Mouse (Mus musculus) MEL (cell line): ENCODE results near the gene Polk. TPM values are rescaled to one million over a fixed set of nuclear protein-coding genes. Genes with fewer than 3 reads are reported as not detected.

Experiments used
- DNase-seq: peaks from one replicate; pipeline ENCODE4 v3.0.0; 2011; ENCODE audit warnings: low read depth, low spot score
- H3K27ac ChIP-seq: 2 replicates; pipeline ENCODE4 v1.5.1; 2012; ENCODE audit warnings: low read depth, mild to moderate bottlenecking, control low read depth, low read length, moderate library complexity; ENCODE audit not compliant: control insufficient read depth
- H3K27me3 ChIP-seq, 2 experiments: fragments of 150-350 bp in 1 of 2; sonication (generic) in 1 of 2; 2 replicates each; pipeline ENCODE4 v1.6.1; 2012; ENCODE audit warnings: low read length in 2 of 2, mild to moderate bottlenecking in 2 of 2, improper control_type of control experiment in 1 of 2, moderate library complexity in 1 of 2; ENCODE audit not compliant: insufficient read depth in 2 of 2, control insufficient read depth in 1 of 2
- H3K36me3 ChIP-seq, 2 experiments: 2 replicates each; pipeline ENCODE4 v1.6.1; 2012 to 2014; ENCODE audit warnings: low read length in 2 of 2, improper control_type of control experiment in 1 of 2, inconsistent platforms in 1 of 2, mild to moderate bottlenecking in 1 of 2; ENCODE audit not compliant: insufficient read depth in 2 of 2, control insufficient read depth in 1 of 2
- H3K4me1 ChIP-seq, 2 experiments: fragments of 150-350 bp in 1 of 2; sonication (generic) in 1 of 2; 2 replicates each; pipeline ENCODE4 v1.6.1; 2012; ENCODE audit warnings: low read length in 2 of 2, improper control_type of control experiment in 1 of 2, mild to moderate bottlenecking in 1 of 2; ENCODE audit not compliant: insufficient read depth in 2 of 2, control insufficient read depth in 1 of 2
- H3K4me3 ChIP-seq, 2 experiments: fragments of 150-350 bp in 1 of 2; sonication (generic) in 1 of 2; 2 replicates each; pipeline ENCODE4 v1.5.1; 2012; ENCODE audit warnings: low read depth in 2 of 2, low read length in 2 of 2, mild to moderate bottlenecking in 2 of 2, moderate library complexity in 2 of 2, control low read depth in 1 of 2, improper control_type of control experiment in 1 of 2; ENCODE audit not compliant: control insufficient read depth in 1 of 2, insufficient read depth in 1 of 2
- H3K79me2 ChIP-seq: 2 replicates; pipeline ENCODE4 v1.6.1; 2012; ENCODE audit warnings: mild to moderate bottlenecking, low read length, moderate library complexity; ENCODE audit not compliant: control insufficient read depth, poor library complexity, insufficient read depth
- H3K9ac ChIP-seq: 2 replicates; pipeline ENCODE4 v1.6.1; 2012; ENCODE audit warnings: low read depth, mild to moderate bottlenecking, control low read depth, low read length, moderate library complexity; ENCODE audit not compliant: control insufficient read depth, poor library complexity, severe bottlenecking
- H3K9me3 ChIP-seq: fragments of 150-350 bp; sonication (generic); replicated peaks from 2 replicates; pipeline ENCODE4 v1.6.1; 2012; ENCODE audit warnings: mild to moderate bottlenecking, low read length, improper control_type of control experiment, moderate library complexity; ENCODE audit not compliant: insufficient read depth
- CHD1 ChIP-seq: IDR thresholded peaks from 2 replicates; pipeline ENCODE4 v1.6.1; 2012; ENCODE audit warnings: low read depth, mild to moderate bottlenecking, inconsistent platforms, low read length, improper control_type of control experiment
- CTCF ChIP-seq, 3 experiments: IDR thresholded peaks in 2 of 3; conservative IDR thresholded peaks in 1 of 3; 2 replicates each; pipeline ENCODE4 v1.5.1; 2011 to 2012; ENCODE audit warnings: low read length in 3 of 3, low read depth in 2 of 3, mild to moderate bottlenecking in 2 of 3, improper control_type of control experiment in 1 of 3, inconsistent platforms in 1 of 3, mixed read lengths in 1 of 3, moderate library complexity in 1 of 3; ENCODE audit not compliant: control insufficient read depth in 1 of 3, insufficient read depth in 1 of 3, poor library complexity in 1 of 3, severe bottlenecking in 1 of 3
- ELF1 ChIP-seq: IDR thresholded peaks from 2 replicates; pipeline ENCODE4 v1.6.1; 2014; ENCODE audit warnings: low read depth, mild to moderate bottlenecking, inconsistent platforms, low read length, improper control_type of control experiment, moderate library complexity
- EP300 ChIP-seq, 2 experiments: IDR thresholded peaks; 2 replicates each; pipeline ENCODE4 v1.6.1; 2011; ENCODE audit warnings: improper control_type of control experiment in 2 of 2, low read length in 2 of 2, low read depth in 1 of 2, mild to moderate bottlenecking in 1 of 2
- ETS1 ChIP-seq: IDR thresholded peaks from 2 replicates; pipeline ENCODE4 v1.6.1; 2012; ENCODE audit warnings: low read depth, mild to moderate bottlenecking, inconsistent platforms, low read length, improper control_type of control experiment, moderate library complexity
- GABPA ChIP-seq: IDR thresholded peaks from 2 replicates; pipeline ENCODE4 v1.6.1; 2012; ENCODE audit warnings: low read depth, mild to moderate bottlenecking, inconsistent platforms, low read length, improper control_type of control experiment, moderate library complexity
- KAT2A ChIP-seq: conservative IDR thresholded peaks from 2 replicates; pipeline ENCODE4 v1.6.1; 2012; ENCODE audit warnings: low read depth, low read length, improper control_type of control experiment, inconsistent platforms
- MAX ChIP-seq: IDR thresholded peaks from 2 replicates; pipeline ENCODE4 v1.6.1; 2011; ENCODE audit warnings: low read length, improper control_type of control experiment
- MAZ ChIP-seq: IDR thresholded peaks from 2 replicates; pipeline ENCODE4 v1.6.1; 2012; ENCODE audit warnings: low read depth, mild to moderate bottlenecking, inconsistent platforms, low read length, improper control_type of control experiment
- MEF2A ChIP-seq: IDR thresholded peaks from 2 replicates; pipeline ENCODE4 v1.6.1; 2014; ENCODE audit warnings: low read depth, mild to moderate bottlenecking, inconsistent platforms, low read length, improper control_type of control experiment; ENCODE audit not compliant: poor library complexity, insufficient replicate concordance, severe bottlenecking; ENCODE audit errors: extremely low read depth
- MXI1 ChIP-seq: IDR thresholded peaks from 2 replicates; pipeline ENCODE4 v1.6.1; 2011; ENCODE audit warnings: mild to moderate bottlenecking, low read depth, low read length, improper control_type of control experiment
- MYC ChIP-seq: IDR thresholded peaks from 2 replicates; pipeline ENCODE4 v1.6.1; 2011; ENCODE audit warnings: low read depth, mild to moderate bottlenecking, low read length, improper control_type of control experiment, moderate library complexity
- NELFE ChIP-seq: IDR thresholded peaks from 2 replicates; pipeline ENCODE4 v1.6.1; 2011; ENCODE audit warnings: low read depth, low read length, improper control_type of control experiment
- NRF1 ChIP-seq: IDR thresholded peaks from 2 replicates; pipeline ENCODE4 v1.6.1; 2014; ENCODE audit warnings: low read depth, mild to moderate bottlenecking, inconsistent platforms, low read length, improper control_type of control experiment, moderate library complexity; ENCODE audit not compliant: poor library complexity, insufficient read depth, severe bottlenecking
- POLR2A ChIP-seq, 2 experiments: IDR thresholded peaks; 2 replicates each; pipeline ENCODE4 v1.6.1; 2011 to 2012; ENCODE audit warnings: low read length in 2 of 2, mild to moderate bottlenecking in 2 of 2, control low read depth in 1 of 2, improper control_type of control experiment in 1 of 2, low read depth in 1 of 2, moderate library complexity in 1 of 2; ENCODE audit not compliant: control insufficient read depth in 1 of 2, insufficient read depth in 1 of 2, poor library complexity in 1 of 2
- POLR2AphosphoS5 ChIP-seq: IDR thresholded peaks from 2 replicates; pipeline ENCODE4 v1.6.1; 2012; ENCODE audit warnings: low read depth, borderline replicate concordance, mild to moderate bottlenecking, inconsistent platforms, low read length, moderate library complexity, mixed read lengths
- RAD21 ChIP-seq: IDR thresholded peaks from 2 replicates; pipeline ENCODE4 v1.6.1; 2011; ENCODE audit warnings: mild to moderate bottlenecking, low read depth, low read length, improper control_type of control experiment
- RCOR1 ChIP-seq: IDR thresholded peaks from 2 replicates; pipeline ENCODE4 v1.6.1; 2012; ENCODE audit warnings: low read depth, mild to moderate bottlenecking, inconsistent platforms, low read length, improper control_type of control experiment
- SIN3A ChIP-seq: IDR thresholded peaks from 2 replicates; pipeline ENCODE4 v1.6.1; 2012; ENCODE audit warnings: low read length, improper control_type of control experiment, inconsistent platforms
- SMC3 ChIP-seq: IDR thresholded peaks from 2 replicates; pipeline ENCODE4 v1.6.1; 2011; ENCODE audit warnings: low read depth, low read length, improper control_type of control experiment
- UBTF ChIP-seq: IDR thresholded peaks from 2 replicates; pipeline ENCODE4 v1.6.1; 2012; ENCODE audit warnings: low read depth, mild to moderate bottlenecking, inconsistent platforms, low read length, improper control_type of control experiment, moderate library complexity, borderline replicate concordance; ENCODE audit not compliant: insufficient read depth
- USF1 ChIP-seq: IDR thresholded peaks from 2 replicates; pipeline ENCODE4 v1.6.1; 2014; ENCODE audit warnings: low read depth, mild to moderate bottlenecking, inconsistent platforms, low read length, improper control_type of control experiment, moderate library complexity
- USF2 ChIP-seq, 2 experiments: IDR thresholded peaks; 2 replicates each; pipeline ENCODE4 v1.6.1; 2011 to 2012; ENCODE audit warnings: improper control_type of control experiment in 2 of 2, low read length in 2 of 2, borderline replicate concordance in 1 of 2, inconsistent platforms in 1 of 2, low read depth in 1 of 2, mild to moderate bottlenecking in 1 of 2; ENCODE audit not compliant: insufficient read depth in 1 of 2
- ZC3H11A ChIP-seq: IDR thresholded peaks from 2 replicates; pipeline ENCODE4 v1.6.1; 2012; ENCODE audit warnings: low read depth, mild to moderate bottlenecking, inconsistent platforms, low read length, improper control_type of control experiment
- ZKSCAN1 ChIP-seq: IDR thresholded peaks from 2 replicates; pipeline ENCODE4 v1.6.1; 2012; ENCODE audit warnings: low read depth, mild to moderate bottlenecking, inconsistent platforms, low read length, improper control_type of control experiment, moderate library complexity
- ZMIZ1 ChIP-seq: IDR thresholded peaks from 2 replicates; pipeline ENCODE4 v1.6.1; 2012; ENCODE audit warnings: low read depth, mild to moderate bottlenecking, inconsistent platforms, low read length, improper control_type of control experiment, moderate library complexity
- polyA plus RNA-seq, 2 experiments: library from polyadenylated mRNA; stranded (reverse) in 1 of 2; unstranded in 1 of 2; fragments of >175 nt in 1 of 2; fragments of >200 nt in 1 of 2; gene quantifications; 2 replicates each; pipeline versions ENCODE4 v1.2.1 to v1.2.4; 2012; ENCODE audit warnings: low replicate concordance in 2 of 2, low read depth in 1 of 2; ENCODE audit not compliant: insufficient read length in 2 of 2, insufficient read depth in 1 of 2, missing spikeins in 1 of 2
- total RNA-seq: library from RNA; depleted of rRNA; stranded (reverse); fragments of 300-350 nt; gene quantifications from 2 replicates; pipeline ENCODE4 v1.2.3, GENCODE M21; 2012

Polk gene
- total and polyA plus RNA-seq, 3 experiments: 2.9 to 3.6 TPM; not detected in 1

DNA sequence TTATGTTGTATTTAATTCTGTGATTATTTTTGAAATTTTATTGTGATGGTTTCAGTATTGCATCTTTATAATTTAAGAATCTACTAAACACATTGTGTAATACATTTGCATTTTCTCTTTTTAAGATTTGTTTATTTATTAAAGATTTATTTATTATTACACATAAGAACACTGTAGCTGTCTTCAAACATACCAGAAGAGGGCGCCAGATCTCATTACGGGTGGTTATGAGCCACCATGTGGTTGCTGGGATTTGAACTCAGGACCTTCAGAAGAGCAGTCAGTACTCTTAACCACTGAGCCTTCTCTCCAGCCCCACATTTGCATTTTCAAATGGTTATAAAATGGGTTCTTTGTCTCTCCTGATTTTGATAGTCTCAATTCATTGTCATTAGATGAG lies 2.1 kb upstream of the Polk start:
- Histone ChIP-seq H3K79me2 (peaks cover 36% of the 10 kb centered on the region), H3K4me3 (peak overlapping the region in 1 of 2 experiments; percentile 91; a peak in 1 of 4 replicates), H3K4me1 (peaks cover 7 to 18% of the 10 kb centered on the region in 2 experiments), H3K36me3 (peaks cover 0 to 20% of the 10 kb centered on the region in 2 experiments; a peak in 2 of 4 replicates), H3K27me3 (no peaks in the 10 kb centered on the region), H3K9ac (no peak overlapping the region), H3K27ac (no peak overlapping the region), H3K9me3 (no peaks in the 10 kb centered on the region)
- DNase-seq: peak; percentile 67
- TF ChIP-seq SMC3: peak; percentile 25; the same call in 1 of the 2 replicates
- TF ChIP-seq CTCF (IDR thresholded peaks at IDR 0.05 in 2 of 3, conservative IDR thresholded peaks at IDR 0.05 in 1 of 3; ENCODE audit: control insufficient read depth in 1 of 3, insufficient read depth in 1 of 3, low read depth in 2 of 3, low read length in 3 of 3, poor library complexity in 1 of 3, severe bottlenecking in 1 of 3): peak; percentile 9 to 42 (median 23); a peak in 4 of 6 replicates
- TF ChIP-seq POLR2A (IDR thresholded peaks at IDR 0.05; ENCODE audit: control insufficient read depth in 1 of 2, insufficient read depth in 1 of 2, low read depth in 1 of 2, low read length in 2 of 2, poor library complexity in 1 of 2): no peak
- peak; percentile 59; the same call in 1 of the 2 replicates for TF ChIP-seq MYC
- 0 out of 2 replicates have a peak, but pooled peaks have one; percentile 12 for TF ChIP-seq RCOR1
- TF ChIP-seq USF1: no peak

DNA sequence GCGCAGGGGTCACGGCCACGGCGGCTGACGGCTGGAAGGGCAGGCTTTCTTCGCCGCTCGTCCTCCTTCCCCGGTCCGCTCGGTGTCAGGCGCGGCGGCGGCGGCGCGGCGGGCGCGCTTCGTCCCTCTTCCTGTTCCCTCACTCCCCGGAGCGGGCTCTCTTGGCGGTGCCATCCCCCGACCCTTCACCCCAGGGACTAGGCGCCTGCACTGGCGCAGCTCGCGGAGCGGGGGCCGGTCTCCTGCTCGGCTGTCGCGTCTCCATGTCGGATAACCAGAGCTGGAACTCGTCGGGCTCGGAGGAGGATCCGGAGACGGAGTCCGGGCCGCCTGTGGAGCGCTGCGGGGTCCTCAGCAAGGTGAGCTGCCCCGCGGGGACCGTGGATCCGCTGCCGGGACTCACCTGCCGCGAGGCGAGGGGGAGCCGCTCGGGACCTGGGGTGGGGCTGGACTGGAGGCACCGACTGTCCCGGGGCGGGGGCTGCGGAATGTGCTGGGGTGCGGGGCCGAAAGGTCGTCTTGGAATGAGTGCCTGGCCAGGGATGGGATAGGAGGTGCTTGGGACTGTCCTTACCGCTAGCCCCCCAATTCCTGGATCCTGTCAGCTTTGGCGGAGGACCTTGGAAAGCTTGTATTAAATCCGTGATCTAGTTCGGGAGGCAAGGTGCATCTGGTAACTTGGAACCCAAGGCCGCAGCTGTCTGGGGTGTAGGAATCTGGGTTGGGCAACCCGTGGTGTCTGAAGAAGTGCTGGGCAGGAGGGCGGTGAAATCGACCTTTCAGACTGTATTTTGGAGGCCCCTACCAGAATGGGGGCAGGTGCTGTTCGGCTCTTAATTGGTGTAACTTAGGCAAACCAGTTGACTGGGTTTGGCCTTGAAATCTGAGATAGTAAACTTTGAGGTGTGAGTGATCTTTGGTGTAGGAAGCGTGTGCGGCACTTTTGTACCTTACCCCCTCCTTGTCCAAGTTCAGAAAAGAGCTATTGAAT lies 817 bp upstream of the Polk start:
- Histone ChIP-seq H3K27ac (peak overlapping the region; percentile 66), H3K79me2 (peaks cover 36% of the 10 kb centered on the region), H3K36me3 (peaks cover 0 to 20% of the 10 kb centered on the region in 2 experiments; a peak in 2 of 4 replicates), H3K27me3 (no peaks in the 10 kb centered on the region), H3K9ac (peak overlapping the region; percentile 92), H3K9me3 (no peaks in the 10 kb centered on the region), H3K4me1 (peaks cover 7 to 18% of the 10 kb centered on the region in 2 experiments), H3K4me3 (peak overlapping the region; percentile 91 to 94)
- DNase-seq: peak; percentile 68
- TF ChIP-seq ZKSCAN1 (no peak), ZC3H11A (no peak), ELF1 (no peak), POLR2A (IDR thresholded peaks at IDR 0.05; ENCODE audit: control insufficient read depth in 1 of 2, insufficient read depth in 1 of 2, low read depth in 1 of 2, low read length in 2 of 2, poor library complexity in 1 of 2) (no peak), MYC (no peak), SIN3A (peak; percentile 48; the same call in 1 of the 2 replicates), USF1 (no peak), RAD21 (no peak), POLR2AphosphoS5 (no peak), NRF1 (no peak), UBTF (no peak; the same call in 1 of the 2 replicates), KAT2A (no peak), USF2 (IDR thresholded peaks at IDR 0.05; ENCODE audit: borderline replicate concordance in 1 of 2, insufficient read depth in 1 of 2, low read depth in 1 of 2, low read length in 2 of 2) (no peak), MXI1 (peak; percentile 73), RCOR1 (no peak), MAZ (no peak), GABPA (no peak), CHD1 (no peak), NELFE (no peak), EP300 (IDR thresholded peaks at IDR 0.05; ENCODE audit: low read depth in 1 of 2, low read length in 2 of 2) (no peak), ETS1 (no peak), MAX (peak; percentile 26; the same call in 1 of the 2 replicates), MEF2A (no peak), ZMIZ1 (no peak)
